Mouse (Mus musculus): Measurements from ENCODE around the gene Tnnt3. TPM values are rescaled to one million over a fixed set of nuclear protein-coding genes. Genes with fewer than 3 reads are reported as not detected.

Tnnt3 gene
- polyA plus RNA-seq, 1 experiment from 2014 or later, result 26.9 TPM

DNA sequence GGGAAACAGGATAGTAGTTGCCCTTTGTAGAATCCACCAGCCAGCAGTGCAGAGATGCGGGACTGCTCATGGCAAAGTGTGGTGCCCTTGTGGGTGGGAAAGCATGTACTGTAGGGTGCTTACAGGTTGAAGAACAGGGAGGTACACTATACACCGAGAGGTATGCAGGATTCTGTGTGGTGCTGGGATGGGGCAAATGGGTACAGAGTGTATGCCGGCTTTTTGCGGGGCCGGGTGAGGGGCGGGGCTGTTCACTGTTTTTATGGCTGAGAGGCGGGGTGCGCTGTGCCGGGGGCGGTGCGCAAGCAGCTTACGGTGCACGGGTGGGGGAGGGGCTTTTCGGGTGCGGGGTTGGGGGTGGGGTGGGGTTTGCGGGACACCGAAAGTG is 34.0 kb downstream of the Tnnt3 start, which contains the start of gene Mrpl23:
Mrpl23 (plus strand) TSS at position 16 of the 388 bp plus-strand sequence.
- Histone ChIP-seq H3K27ac (replicated peaks) (peak within 1 kb of the TSS; percentile 85), H3K4me2 (peak within 1 kb of the TSS; percentile 80), H3K9ac (replicated peaks) (peak within 1 kb of the TSS; percentile 73), H3K9me3 (replicated peaks) (no peaks in the 10 kb centered on the region), H3K27me3 (replicated peaks) (no peaks in the 10 kb centered on the region), H3K4me3 (replicated peaks) (peak within 1 kb of the TSS; percentile 85), H3K4me1 (peaks cover 31% of the 10 kb centered on the region), H3K36me3 (peaks cover 5% of the 10 kb centered on the region; the same call in 1 of the 2 replicates)
- WGBS, result 6% methylated on average over 17 of the region's 17 CpGs
- ATAC-seq (ENCODE audit: low FRiP score), result peak; percentile 77

DNA sequence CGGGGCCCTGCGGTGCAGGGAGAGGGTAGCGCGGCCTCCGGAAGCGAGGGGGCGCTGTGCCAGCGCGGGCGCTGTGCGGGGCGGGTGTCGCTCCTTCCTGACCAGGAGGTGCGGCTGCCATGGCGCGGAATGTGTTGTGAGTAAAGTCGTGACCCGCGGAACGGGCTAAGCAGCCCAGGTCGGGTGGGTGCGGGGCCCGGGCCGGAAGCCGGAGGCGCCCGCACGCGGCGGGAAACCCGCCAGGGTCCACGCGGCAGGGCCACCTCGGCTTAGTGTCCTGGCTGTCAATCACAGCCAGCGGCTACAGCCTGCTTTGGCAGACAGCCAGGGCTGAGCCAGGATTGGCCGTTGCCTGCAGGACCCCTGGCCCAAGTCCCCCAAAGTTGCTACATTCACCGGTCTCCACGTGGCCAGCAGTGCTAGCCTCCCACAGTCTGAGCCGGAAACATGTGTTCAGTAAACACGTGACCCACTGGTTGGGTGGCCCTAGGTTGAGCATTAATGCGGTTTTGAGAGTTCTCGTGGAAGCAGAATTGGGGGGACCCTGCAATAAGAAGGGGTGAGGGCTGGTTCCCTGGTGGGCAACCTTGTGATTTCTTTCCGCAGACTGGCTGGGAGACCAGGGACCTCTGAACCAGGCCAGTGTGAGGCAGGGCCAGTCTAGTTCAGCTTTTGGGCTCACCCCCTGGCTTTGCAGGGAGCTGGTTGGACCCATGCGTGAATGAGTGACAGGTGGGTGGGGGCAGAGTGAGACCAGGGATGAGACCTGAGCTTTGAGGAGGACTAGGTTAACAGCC is 34.6 kb downstream of the Tnnt3 start:
- H3K27ac ChIP-seq (replicated peaks), result peak overlapping the region; percentile 85
- H3K4me2 ChIP-seq, result peak overlapping the region; percentile 80
- no peaks in the 10 kb centered on the region for H3K27me3 ChIP-seq (replicated peaks)
- H3K9me3 ChIP-seq (replicated peaks), result no peaks in the 10 kb centered on the region
- peak overlapping the region; percentile 73 for H3K9ac ChIP-seq (replicated peaks)
- peaks cover 37% of the 10 kb centered on the region for H3K4me1 ChIP-seq
- peaks cover 5% of the 10 kb centered on the region; the same call in 1 of the 2 replicates for H3K36me3 ChIP-seq
- peak; percentile 93 for ATAC-seq (ENCODE audit: low FRiP score)
- peak overlapping the region; percentile 85 for H3K4me3 ChIP-seq (replicated peaks)
- WGBS, result 1% methylated on average over 41 of the region's 44 CpGs

DNA sequence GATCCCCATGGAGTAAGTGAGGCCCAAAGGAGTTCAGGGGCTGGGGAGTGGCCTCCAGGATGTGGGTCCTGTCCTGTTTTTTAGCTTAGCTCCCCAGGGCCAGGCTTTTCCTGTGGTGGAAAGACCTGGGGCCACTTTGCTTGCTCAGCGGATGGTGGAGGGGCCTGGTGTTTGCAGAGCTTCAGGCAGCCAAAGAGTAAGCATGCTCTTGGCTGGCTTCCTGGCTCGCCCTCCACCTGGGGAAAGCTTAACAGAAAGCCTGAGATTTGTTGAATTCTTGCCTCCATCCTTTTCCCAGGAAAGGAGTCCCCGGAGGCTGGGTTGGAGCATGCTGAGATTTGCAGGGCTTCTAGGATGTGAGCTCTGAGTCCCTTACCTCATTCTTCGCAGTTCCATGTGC is 36.5 kb downstream of the Tnnt3 start:
- no peak overlapping the region for H3K4me3 ChIP-seq (replicated peaks)
- peaks cover 44% of the 10 kb centered on the region for H3K4me1 ChIP-seq
- ATAC-seq (ENCODE audit: low FRiP score), result no peak
- H3K27me3 ChIP-seq (replicated peaks), result no peaks in the 10 kb centered on the region
- no peak overlapping the region for H3K9ac ChIP-seq (replicated peaks)
- peaks cover 5% of the 10 kb centered on the region; the same call in 1 of the 2 replicates for H3K36me3 ChIP-seq
- WGBS, result 88% methylated on average over 4 of the region's 4 CpGs
- no peak overlapping the region for H3K4me2 ChIP-seq
- no peaks in the 10 kb centered on the region for H3K9me3 ChIP-seq (replicated peaks)
- H3K27ac ChIP-seq (replicated peaks), result no peak overlapping the region; the same call in 1 of the 2 replicates

DNA sequence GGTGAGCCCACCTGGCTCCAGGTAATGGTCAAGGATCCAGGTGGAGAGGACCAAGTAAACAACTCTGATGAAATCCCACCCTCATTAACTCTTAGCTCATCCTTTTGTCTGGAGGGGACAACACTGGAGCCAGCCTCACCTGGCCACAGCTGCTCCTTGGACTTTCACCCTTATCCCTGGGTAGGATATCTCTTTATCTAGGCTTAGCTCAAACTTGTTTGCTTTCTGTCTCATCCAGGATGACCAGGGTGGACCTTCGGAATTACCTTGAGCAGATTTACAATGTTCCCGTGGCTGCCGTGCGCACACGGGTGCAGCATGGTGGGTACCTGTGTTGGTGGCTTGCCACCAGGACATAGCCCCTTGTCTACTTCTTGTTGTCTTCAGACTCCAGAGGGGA is 37.2 kb downstream of the Tnnt3 start:
- Histone ChIP-seq H3K27ac (replicated peaks) (no peak overlapping the region), H3K36me3 (peaks cover 5% of the 10 kb centered on the region; the same call in 1 of the 2 replicates), H3K4me2 (no peak overlapping the region), H3K9me3 (replicated peaks) (no peaks in the 10 kb centered on the region), H3K27me3 (replicated peaks) (no peaks in the 10 kb centered on the region), H3K9ac (replicated peaks) (no peak overlapping the region), H3K4me1 (peaks cover 44% of the 10 kb centered on the region), H3K4me3 (replicated peaks) (no peak overlapping the region)
- 91% methylated on average over 5 of the region's 5 CpGs for WGBS
- ATAC-seq (ENCODE audit: low FRiP score), result no peak

DNA sequence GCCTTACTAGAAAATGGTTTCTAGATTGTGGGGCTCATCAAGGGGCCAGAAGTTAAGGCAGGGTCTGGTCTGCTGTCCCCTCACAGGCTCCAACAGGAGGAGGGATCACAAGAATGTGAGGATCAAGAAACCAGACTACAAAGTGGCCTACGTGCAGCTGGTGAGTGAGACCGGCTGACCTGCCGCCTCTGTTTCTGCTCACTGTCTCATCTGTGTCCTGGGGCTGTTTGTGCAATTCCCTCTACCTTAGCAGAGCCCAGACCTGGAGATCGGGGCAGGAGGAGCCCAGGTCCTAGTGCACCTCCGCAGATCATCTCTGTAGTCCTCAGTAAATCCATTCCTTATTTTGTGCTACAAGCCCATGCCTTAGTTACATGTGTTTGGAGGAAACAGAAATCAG is 38.5 kb downstream of the Tnnt3 start:
- Histone ChIP-seq H3K27me3 (replicated peaks) (no peaks in the 10 kb centered on the region), H3K27ac (replicated peaks) (peak overlapping the region; percentile 4; the same call in 1 of the 2 replicates), H3K4me1 (peaks cover 41% of the 10 kb centered on the region), H3K9ac (replicated peaks) (no peak overlapping the region), H3K36me3 (peaks cover 14% of the 10 kb centered on the region), H3K4me2 (no peak overlapping the region), H3K9me3 (replicated peaks) (no peaks in the 10 kb centered on the region), H3K4me3 (replicated peaks) (no peak overlapping the region)
- no peak for ATAC-seq (ENCODE audit: low FRiP score)
- 62% methylated on average over 5 of the region's 5 CpGs for whole genome bisulfite sequencing

DNA sequence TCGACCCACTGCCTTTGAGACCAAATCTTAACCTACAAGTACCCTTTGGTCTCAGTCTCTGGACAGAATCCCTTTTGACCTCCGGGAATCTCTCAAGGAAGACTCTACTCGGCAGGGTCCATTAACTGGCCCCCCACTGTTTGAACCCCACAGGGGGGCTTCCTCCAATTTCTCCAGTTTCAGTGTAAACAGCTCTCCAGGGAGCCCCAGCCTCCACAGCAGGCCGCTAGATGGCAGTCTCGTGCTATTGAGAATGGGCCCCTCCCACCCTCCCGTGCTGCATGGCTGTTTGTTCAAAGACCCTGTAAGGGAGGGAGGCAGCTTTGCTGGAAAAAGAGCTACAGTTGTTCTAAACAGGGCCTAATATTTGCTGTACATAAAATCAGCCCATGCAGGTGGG is 39.2 kb downstream of the Tnnt3 start:
- ATAC-seq (ENCODE audit: low FRiP score), result peak; percentile 30; the same call in 1 of the 2 replicates
- Histone ChIP-seq H3K4me3 (replicated peaks) (no peak overlapping the region), H3K9me3 (replicated peaks) (no peaks in the 10 kb centered on the region), H3K9ac (replicated peaks) (0 out of 2 replicates have a peak overlapping the region, but pooled peaks have one; percentile 11), H3K27me3 (replicated peaks) (no peaks in the 10 kb centered on the region), H3K36me3 (peaks cover 14% of the 10 kb centered on the region), H3K27ac (replicated peaks) (peak overlapping the region; percentile 69), H3K4me2 (no peak overlapping the region), H3K4me1 (peaks cover 42% of the 10 kb centered on the region)
- WGBS, result 4% methylated on average over 6 of the region's 6 CpGs

DNA sequence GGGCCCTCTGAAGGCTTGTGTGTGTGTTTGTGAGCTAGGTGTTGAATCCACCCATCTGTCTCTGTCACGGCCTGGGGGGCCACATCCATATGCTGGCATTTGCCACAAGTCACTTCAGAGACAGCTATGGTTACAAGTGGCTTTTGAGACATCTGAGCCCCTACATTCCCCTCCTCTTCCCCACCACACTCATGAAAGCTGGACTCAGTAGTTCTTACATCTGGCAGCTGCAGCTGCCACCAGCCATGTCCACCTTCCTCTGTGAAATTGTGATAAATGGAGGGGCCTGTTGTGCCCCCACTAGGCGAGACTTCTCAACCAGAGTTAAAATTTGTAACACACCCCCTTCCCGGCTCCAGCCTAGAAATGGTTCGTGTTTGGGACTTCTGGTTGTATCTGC is 39.7 kb downstream of the Tnnt3 start:
- H3K36me3 ChIP-seq, result peaks cover 14% of the 10 kb centered on the region
- H3K9ac ChIP-seq (replicated peaks), result 0 out of 2 replicates have a peak overlapping the region, but pooled peaks have one; percentile 11
- no peaks in the 10 kb centered on the region for H3K9me3 ChIP-seq (replicated peaks)
- H3K4me1 ChIP-seq, result peaks cover 44% of the 10 kb centered on the region
- H3K27me3 ChIP-seq (replicated peaks), result no peaks in the 10 kb centered on the region
- WGBS, result 35% methylated on average over 4 of the region's 4 CpGs
- peak overlapping the region; percentile 69 for H3K27ac ChIP-seq (replicated peaks)
- H3K4me2 ChIP-seq, result no peak overlapping the region
- no peak for ATAC-seq (ENCODE audit: low FRiP score)
- H3K4me3 ChIP-seq (replicated peaks), result no peak overlapping the region

DNA sequence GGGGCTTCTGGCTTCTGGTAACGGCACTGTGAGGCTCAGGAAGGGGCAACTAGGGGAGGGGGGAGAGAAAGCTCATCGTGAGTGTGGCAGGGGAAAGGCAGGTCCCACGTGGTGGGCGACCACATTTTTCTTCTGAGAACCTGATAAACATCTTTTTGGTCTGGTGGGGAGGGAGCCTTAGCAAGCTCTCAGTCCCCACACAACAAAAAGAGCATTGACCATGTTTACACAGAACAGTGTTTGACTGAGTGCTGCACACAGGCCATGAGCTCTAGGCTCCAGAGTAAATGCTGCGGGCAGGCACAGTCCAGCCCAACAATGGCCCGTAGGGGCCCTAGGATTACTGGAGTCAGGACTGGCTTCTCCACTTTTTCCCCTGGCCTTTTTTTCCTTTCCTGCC is 40.1 kb downstream of the Tnnt3 start:
- H3K9me3 ChIP-seq (replicated peaks), result no peaks in the 10 kb centered on the region
- H3K4me2 ChIP-seq, result no peak overlapping the region
- H3K9ac ChIP-seq (replicated peaks), result no peak overlapping the region
- H3K36me3 ChIP-seq, result peaks cover 14% of the 10 kb centered on the region
- H3K27me3 ChIP-seq (replicated peaks), result no peaks in the 10 kb centered on the region
- WGBS, result 42% methylated on average over 6 of the region's 6 CpGs
- no peak overlapping the region for H3K4me3 ChIP-seq (replicated peaks)
- H3K27ac ChIP-seq (replicated peaks), result peak overlapping the region; percentile 69; the same call in 1 of the 2 replicates
- peaks cover 41% of the 10 kb centered on the region for H3K4me1 ChIP-seq
- no peak for ATAC-seq (ENCODE audit: low FRiP score)

DNA sequence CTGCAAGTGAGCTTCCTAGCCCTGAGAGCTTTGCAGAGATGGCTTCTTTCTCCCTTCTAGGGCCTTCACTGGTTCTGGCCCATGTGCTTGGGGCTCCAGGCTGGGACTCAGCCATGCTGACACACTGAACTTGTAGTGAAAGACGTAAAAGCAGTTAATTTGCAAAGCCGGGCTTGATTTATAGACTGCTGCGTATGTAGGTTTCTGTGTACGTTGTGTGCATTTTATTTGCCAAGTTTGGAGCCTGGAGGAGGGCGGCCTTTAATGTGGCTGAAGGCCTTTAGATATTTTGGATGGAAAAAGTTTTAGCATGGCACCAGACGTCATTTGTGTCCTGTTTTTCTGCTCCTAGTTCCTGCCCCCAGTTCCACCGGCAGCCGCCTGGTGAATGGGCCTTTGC is 41.2 kb downstream of the Tnnt3 start:
- no peak overlapping the region for H3K4me3 ChIP-seq (replicated peaks)
- no peak for ATAC-seq (ENCODE audit: low FRiP score)
- H3K4me2 ChIP-seq, result no peak overlapping the region
- H3K9me3 ChIP-seq (replicated peaks), result no peaks in the 10 kb centered on the region
- no peak overlapping the region for H3K27ac ChIP-seq (replicated peaks)
- no peaks in the 10 kb centered on the region for H3K27me3 ChIP-seq (replicated peaks)
- peaks cover 33% of the 10 kb centered on the region for H3K4me1 ChIP-seq
- no peak overlapping the region for H3K9ac ChIP-seq (replicated peaks)
- WGBS, result 41% methylated on average over 8 of the region's 8 CpGs
- H3K36me3 ChIP-seq, result peaks cover 14% of the 10 kb centered on the region

DNA sequence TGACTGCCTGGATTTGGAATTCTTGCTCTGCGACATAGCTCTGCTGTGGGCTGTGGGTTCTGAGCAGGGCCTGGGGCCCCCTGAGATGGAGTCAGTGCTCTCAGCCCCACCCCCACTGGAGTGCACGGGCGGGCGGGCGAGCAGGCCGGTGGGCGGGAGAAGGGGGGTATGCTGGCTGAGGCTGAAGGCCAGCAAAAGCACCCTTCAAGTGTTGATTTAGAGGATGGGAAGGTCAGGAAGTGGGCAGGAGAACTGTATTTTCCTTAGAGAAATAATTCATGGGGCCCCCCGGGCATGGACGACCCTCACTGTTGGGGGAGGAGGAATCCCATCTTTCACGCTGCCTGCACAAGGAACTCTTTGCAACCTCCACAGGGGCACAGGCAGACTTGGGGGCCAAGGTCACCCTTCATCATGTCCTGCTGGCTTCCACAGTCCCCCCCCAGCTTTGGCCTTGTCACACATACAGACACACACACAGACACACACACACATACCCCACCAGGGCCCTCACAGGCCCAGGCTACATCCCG is 44.2 kb downstream of the Tnnt3 start:
- Histone ChIP-seq H3K9me3 (replicated peaks) (no peaks in the 10 kb centered on the region), H3K4me3 (replicated peaks) (no peak overlapping the region), H3K27me3 (replicated peaks) (no peaks in the 10 kb centered on the region), H3K36me3 (peaks cover 9% of the 10 kb centered on the region), H3K4me1 (peaks cover 28% of the 10 kb centered on the region), H3K9ac (replicated peaks) (no peak overlapping the region), H3K4me2 (no peak overlapping the region), H3K27ac (replicated peaks) (peak overlapping the region; percentile 41; the same call in 1 of the 2 replicates)
- WGBS, result 12% methylated on average over 11 of the region's 11 CpGs
- ATAC-seq (ENCODE audit: low FRiP score), result peak; percentile 74; the same call in 1 of the 2 replicates

DNA sequence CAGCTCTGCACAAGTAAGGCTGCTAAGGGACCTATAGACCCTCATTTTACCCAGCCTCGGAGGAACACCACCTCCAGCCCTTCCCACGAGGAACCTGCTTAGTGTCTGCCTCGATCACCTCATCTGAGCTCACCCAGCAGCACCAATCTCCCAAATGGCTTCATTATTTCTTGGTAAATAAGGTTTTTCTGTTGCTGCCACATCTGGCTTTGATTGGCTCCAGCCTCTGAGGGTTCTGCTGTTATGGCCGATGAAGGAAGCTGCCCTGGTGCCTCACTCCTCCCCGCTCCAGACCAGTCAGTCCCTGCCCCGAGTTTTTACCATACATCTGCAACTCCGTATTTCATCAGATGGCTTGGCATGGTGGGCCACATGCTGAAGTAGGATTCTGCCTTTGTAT is 47.3 kb downstream of the Tnnt3 start:
- peaks cover 9% of the 10 kb centered on the region for H3K36me3 ChIP-seq

DNA sequence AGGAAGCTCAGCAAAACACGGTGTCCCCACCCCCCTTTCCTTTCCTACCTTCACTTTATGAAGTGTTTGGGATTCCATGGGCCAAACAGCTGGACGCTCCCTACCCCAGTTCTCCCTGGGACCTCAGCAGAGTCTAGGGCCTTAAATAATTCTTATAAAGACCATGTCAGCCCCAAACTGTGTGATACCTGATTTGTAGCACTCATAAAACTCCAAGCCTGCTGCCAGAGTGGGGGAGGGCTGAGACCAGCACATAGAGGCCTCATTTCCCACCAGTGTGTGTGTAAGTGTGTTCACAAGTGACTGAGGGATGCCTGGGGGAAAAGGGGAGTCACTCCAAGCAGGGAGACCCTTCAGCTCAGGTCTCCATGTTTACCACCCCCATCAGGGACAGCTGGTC is 49.2 kb downstream of the Tnnt3 start:
- Histone ChIP-seq H3K27ac (replicated peaks) (no peak overlapping the region), H3K9ac (replicated peaks) (no peak overlapping the region), H3K4me3 (replicated peaks) (no peak overlapping the region), H3K4me1 (peaks cover 7% of the 10 kb centered on the region), H3K9me3 (replicated peaks) (no peaks in the 10 kb centered on the region), H3K27me3 (replicated peaks) (no peaks in the 10 kb centered on the region), H3K4me2 (no peak overlapping the region), H3K36me3 (no peaks in the 10 kb centered on the region; the same call in 1 of the 2 replicates)
- 25% methylated on average over 2 of the region's 2 CpGs for WGBS
- no peak for ATAC-seq (ENCODE audit: low FRiP score)

More for the DNA sequence above, 47.3 kb downstream of the Tnnt3 start:
- Histone ChIP-seq H3K4me2 (no peak overlapping the region), H3K27me3 (replicated peaks) (no peaks in the 10 kb centered on the region), H3K27ac (replicated peaks) (no peak overlapping the region), H3K4me1 (peaks cover 13% of the 10 kb centered on the region), H3K9ac (replicated peaks) (no peak overlapping the region), H3K9me3 (replicated peaks) (no peaks in the 10 kb centered on the region), H3K4me3 (replicated peaks) (no peak overlapping the region)
- 77% methylated on average over 7 of the region's 7 CpGs for WGBS
- no peak for ATAC-seq (ENCODE audit: low FRiP score)

All from neural tube, embryonic 15.5 days (tissue).